Mouse (Mus musculus) right cerebral cortex, postnatal 36 days (tissue): Measurements from ENCODE around the gene Ap1m1.

ENCODE experiments used
- DNase-seq, 2 experiments: peaks; one replicate each; pipeline ENCODE4 v3.0.0; 2022; ENCODE audit warnings: low spot score in 2 of 2, mixed read lengths in 1 of 2

Ap1m1 gene

DNA sequence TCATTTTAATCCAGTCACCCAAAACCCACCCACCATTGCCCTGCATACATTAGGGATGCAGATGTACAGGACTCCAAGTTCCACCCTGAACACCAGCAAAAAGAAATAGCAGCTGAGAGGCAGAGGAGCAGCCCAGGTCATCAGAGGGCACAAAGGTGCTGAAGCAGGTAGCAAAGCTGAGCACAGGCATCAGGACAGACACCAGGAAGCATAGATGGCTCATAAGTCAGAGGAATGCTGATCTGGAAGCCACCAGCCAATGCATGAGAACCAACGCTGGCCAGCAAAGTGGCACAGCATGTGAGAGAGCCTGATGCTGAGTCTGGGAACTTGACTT is 18.1 kb downstream of the Ap1m1 start:
- DNase-seq = no peak

DNA sequence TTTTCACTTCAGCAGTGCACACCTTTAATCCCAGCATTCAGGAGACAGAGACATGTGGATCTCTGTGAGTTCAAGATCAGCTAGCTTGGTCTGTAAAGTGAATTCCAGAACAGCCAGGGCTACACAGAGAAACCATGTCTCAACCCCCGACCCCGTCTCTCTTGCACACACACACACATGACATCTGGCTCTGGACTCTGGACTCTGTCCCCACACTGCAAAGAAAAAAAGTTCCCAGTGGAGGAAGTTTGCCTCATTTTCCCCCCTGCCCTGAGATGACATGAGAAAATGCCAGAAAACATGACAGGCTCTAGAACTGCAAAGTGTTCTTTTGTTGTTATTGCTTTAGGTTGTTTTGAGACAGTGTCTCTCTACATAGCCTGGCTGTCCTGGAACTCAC is 20.0 kb downstream of the Ap1m1 start:
- no peak for DNase-seq

DNA sequence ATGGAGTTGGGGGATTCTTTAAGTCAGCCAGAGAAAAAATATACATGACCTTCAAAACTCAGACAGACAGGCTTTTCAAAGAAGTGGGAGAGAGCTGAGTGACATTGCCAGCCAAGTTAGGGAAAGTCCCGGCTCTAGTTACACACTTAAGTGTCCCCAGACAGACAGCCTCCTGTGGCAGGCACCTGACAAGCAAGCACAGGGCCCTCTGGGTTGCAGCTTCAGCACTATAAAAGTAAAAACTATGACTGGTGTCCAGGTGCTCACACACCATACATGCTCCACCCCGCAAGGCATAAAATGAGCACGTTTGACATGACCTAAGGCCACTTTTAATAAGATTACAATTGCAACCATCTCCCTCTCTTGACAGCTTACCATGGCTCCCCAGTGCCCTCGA is 20.8 kb downstream of the Ap1m1 start:
- no peak for DNase-seq

DNA sequence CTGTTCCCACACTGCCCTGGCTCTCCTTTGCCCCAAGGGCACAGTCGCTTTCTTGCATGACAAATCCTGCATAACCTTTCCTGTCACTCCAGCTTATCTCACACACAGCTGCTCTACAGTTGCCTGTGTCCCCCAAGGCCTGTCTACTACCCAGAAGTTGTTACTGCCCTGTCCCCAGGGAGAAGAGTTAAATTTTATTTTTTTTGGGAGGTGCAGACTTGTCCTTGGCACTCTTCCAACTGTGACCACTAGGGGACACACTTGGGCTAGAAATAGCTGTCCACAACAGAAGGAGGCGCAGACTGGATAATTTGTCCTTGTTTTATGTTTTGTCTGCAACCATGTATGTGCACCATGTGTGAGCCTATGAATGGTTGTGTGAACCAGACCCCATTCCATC is 21.2 kb downstream of the Ap1m1 start:
- DNase-seq = no peak

DNA sequence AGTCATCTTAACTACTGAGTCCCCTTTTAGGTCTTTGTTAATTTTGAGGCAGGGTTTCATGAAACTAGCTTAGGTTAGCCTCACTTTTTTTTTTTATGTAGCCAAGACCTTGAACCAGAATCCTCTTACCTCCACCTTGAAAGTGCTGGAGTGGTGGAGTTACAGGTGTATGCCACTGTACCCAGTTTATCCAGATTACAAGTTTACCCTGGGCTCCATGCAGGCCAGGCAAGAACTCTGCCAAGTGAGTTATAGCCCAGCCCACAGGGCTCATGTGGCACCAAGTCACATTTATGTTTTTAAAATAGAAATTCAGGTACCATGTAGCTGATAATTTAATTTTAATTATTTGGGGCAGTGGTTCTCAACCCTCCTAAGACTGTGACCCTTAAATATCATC is 21.6 kb downstream of the Ap1m1 start:
- DNase-seq = no peak

DNA sequence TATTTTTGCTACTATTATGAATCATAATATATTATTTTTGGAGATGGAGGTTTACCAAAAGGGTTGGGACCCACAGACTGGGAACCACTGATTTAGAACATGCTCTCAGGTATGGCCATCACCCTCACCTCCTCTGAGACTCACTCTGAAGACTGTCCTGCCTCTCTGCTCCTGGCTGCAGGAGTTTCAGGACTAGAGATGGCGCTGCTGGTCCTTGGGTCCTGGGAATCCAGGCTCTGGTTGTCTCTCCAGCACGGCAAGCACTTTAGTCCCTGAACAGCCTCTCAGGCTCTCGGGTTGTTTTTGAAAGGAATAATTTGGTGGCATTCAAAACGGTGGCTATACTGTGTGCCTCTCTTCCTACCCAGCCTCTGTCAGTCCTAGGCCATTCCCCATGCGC is 22.1 kb downstream of the Ap1m1 start:
- no peak for DNase-seq

DNA sequence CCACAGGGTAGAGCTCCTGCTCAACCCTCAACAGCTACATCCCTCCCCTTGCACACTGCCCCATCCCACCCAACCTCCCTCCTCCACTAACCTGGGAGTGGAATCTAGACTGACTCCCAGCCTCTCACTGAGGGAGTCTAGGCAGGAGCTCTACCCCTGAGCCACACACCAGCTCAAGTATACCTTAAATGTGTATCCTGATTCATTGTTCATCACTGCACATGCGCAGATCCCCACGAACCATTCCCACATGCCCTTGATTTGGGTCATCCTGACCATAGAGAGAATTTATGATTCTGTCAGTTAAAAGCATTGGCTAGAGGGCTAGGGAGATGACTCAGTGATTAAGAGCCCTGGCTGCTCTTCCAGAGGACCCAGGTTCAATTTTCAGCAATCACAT is 22.9 kb downstream of the Ap1m1 start:
- no peak for DNase-seq

DNA sequence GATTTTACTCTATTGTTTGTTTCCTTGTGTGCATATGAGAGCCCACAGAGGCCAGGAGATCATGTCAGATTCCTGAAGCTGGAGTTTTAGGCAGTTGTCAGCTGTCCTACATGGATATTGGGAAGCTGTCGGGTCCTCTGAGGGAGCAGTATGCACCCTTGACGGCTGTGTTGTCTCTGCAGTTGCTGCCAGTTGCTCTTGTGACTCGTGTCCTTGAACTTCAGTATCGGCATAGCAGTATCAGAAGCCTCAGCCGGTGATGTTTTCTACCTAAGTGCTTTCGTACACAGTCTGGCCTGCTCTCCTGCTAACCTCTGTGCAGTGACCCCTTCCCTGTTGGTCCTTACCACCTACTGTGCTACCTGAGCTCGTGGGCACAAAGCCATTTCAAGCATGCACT is 23.6 kb downstream of the Ap1m1 start:
- no peak for DNase-seq

DNA sequence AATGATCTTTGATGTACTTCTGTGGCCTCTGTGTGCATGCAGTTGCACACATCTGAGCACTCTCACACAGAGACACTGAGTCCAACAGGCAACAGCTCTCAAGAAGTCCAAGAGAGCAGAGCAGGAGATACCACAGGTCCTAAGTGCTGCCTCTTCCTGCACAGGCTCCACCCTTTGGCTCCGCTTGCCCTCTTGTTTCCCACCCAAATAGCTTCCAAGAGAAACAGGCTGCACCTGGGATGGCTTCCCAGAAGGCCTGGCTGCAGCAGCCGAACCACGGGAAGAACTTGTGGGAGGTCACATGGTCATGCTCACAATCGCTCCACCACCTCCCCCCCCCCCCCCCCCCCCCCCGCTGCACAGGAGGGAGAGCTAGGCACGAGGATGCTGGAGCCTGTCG is 25.5 kb downstream of the Ap1m1 start:
- DNase-seq = no peak

DNA sequence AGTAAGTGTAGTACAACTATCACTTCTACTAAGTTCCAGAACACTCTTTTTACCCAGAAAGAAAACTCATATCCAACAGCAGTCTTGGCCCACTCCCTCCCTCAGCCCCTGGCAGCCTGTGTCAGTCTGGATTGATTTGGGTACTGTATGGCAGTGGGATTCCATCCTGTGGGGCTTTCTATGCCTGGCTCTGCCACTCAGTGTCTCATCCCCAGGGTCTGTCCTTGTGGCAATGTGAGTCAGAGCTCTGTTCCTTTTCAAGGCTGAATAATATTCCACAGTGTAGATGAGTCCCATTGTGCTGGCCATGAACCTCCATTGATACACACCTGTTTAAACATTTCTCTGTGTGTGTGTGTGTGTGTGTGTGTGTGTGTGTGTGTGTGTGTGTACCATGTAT is 26.9 kb downstream of the Ap1m1 start:
- DNase-seq = no peak

DNA sequence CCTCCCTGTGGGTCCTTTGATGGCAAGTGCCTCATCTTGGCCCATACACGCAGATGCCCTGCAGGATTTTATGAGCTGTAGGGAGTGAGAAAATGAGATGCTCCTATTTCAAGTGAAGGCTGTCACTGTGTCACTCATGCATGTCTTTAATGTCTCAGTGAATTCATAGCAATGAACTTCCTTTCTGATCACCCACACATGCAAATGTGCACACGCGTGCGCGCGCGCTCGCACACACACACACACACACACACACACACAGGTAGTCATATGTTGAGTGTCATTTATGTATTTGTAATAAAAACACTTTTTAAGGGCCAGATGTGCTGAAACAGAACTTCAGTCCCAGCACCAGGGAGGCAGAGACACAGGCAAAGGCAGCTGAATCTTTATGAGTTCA is 27.3 kb downstream of the Ap1m1 start:
- no peak for DNase-seq

DNA sequence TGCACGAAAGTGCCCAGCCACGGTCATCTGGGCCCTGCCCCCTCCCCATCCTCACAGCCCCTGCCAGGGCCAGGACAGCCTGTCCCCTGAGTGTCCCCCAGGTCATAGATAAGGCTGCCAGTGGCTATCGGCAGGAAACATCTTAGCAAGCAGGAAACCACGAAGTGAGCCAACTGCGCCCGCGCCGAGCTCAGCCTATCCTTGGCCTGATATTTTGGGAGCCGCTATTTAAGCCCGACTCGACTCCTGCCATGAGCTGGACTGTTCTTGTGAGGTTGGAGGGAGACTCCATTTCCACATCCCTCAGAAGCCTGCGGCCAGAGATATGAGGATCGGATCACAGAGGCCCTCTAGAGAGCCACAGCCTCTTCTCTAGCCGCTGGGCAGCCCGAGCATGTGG is 28.5 kb downstream of the Ap1m1 start:
- DNase-seq = peak in 1 of 2 experiments; percentile 39

DNA sequence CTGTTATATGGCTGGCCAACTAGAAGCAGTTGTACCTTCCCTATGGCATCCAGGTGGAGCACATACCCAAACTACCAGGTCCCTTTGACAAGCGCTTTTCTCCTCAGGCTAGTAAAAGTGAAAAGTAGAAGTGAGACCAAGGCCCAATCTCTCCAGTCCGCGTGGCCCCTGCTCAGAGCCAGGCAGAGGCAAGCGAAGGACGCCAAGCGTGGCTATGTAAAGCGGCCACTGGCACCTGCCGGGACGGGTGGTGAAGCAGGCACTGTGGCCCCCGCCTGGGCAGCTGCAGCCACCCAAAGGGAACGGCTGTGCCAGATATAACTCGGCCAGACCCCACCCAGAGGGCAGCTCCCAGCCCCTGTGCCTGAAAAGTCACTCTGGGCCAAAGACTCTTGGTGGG is 30.8 kb downstream of the Ap1m1 start:
- no peak for DNase-seq

DNA sequence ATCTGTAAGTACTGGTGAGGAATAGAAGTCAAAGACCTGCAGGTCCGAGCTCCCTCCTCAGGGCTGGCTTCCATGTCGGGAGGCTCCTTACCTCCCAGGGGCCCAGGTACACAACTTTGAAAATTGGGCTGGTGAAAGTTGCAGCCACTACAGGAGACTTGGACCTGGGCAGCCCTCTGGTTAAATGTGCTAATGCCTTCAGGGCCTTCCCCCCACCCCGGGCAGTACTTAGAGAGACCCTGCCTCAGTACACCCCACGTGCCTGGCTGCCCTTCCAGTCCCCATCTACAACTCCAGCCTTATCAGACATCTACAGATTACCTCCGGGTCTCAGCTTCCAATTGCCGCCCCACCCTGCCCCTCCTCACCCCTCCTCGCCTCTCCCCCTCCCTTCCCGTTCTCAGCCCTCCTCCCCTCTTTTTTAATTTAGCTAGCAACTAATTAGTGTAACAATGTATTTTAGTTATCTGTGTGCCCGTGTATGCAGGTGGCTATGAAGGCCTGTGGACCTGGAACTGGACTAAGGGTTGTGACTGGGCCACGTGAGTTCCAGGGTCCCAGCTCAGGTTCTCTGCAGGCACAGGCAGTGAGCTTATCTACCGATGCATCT is 31.3 kb downstream of the Ap1m1 start:
- no peak for DNase-seq

DNA sequence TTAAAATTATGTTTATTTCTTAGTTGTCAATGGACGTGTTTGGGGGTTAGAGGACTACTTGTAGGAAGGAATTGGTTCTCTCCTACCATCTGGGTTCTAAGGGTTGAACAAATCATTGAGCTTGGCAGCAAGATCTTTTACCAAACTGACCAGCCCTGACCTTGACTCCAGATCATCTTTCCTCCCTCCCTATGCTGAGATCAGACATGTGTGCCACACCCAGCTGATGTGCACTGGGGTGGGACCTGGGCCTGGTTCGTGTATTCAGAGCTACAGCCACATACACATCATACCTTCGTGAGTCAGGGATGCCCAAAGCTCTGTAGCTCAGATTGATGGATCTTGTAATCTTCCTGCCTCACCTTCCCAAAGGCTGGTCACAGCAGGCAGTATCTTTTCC is 31.9 kb downstream of the Ap1m1 start:
- no peak for DNase-seq

DNA sequence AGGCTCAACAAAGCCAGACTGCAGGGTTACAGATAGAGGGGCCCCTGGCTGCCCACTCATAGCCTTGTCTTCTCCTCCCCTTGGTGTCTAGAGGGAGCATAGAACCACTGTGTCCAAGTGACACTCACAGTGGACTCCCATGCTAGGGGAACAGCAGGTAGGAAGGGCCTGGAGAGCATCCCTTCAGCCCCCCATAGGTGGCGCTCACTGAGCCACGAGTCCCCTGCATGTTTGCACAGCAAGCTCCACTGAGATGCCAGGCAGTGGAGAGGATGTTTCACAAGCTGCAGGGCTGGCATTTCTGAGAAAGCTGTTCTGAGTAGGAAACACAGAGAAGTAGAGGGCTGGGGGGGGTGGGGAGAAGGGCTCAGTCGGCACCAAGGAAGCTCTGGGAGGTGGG is 32.5 kb downstream of the Ap1m1 start:
- DNase-seq = peak; percentile 32 to 34

DNA sequence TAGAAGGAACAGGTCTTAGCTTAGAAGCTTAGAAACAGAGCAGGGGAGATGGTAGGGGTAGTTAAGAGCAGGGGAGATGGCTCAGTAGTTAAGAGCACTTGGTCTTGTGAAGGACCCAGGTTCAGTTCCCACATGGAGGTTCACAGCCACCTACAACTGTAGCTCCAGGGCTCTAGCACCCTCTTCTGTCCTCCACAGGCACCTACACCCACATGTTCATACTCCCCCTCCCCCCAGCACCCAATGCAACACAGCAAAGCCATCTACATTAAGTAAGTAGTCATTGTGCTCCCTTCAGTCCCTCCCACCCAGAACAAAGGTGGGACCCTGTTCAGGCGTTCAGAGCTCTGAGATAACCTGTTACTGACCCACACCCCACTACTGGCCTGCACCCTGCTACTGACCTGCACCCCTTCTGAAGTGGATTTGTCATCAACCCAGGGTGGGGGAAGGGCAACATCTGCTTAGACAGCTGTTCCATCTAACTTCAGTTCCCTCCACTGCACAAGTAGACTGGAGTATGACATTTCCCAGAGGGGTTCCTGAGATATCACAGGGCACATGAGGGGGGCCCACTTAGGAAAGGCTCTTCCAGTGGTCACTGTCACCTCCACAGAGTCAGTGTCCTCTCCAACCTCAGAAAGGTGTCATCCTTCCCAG is 33.4 kb downstream of the Ap1m1 start:
- no peak for DNase-seq

DNA sequence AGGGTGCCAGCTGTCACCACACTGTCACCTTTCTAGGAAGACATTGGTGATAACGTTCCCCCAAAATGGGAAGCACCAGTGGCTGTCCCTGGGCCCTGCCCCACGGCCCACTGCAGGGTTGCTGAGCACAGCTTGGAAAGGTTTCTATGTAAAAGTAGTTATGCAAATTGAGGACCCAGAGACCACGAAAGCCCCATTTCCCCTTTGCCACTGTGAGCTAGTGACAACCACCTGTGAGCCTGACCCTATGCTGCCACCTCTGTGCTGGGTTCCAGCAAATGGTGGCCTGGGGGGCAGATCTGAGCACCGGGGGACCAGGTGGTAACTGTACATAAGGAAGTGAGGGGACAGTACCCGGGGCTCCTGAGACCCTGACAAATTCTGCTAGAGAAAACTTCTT is 34.0 kb downstream of the Ap1m1 start:
- DNase-seq = no peak

DNA sequence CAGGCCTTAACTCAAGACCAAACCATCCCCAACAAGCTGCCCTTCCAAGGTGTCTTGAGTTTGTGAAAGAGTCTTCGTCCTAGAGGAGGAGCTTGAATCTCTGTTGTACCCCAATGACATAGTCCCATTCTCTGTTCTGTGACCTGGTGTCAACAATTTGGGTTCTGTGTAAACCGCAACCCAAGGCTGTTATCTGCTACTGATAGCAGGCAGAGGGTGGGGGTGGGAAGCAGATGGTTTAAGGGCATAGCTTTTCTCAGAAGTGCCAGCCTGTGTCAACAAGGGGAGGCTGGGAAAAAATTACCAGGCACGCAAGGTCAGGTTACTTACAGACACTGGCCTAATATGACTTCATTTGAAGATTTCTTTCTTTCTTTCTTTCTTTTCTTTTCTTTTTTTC is 37.4 kb downstream of the Ap1m1 start:
- no peak for DNase-seq

DNA sequence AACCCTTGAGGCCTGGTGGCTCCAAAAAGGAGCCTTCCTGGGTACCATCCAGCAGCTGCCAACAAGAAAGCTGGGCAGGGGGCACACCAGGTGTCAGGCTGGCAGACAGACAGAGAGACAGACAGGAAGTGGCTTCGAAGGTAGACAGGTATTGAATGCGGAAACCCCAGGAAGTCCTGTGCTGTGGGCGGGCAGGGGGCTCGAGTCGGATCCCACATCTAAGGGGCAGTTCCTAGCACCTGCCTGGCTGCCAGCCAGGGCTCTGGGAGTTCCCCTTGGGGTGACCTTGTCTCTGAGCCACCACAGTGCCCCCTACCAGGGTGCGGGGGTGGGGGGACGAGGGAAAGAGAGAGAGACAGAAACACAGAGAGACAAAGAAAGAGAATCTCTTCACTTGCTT is 39.3 kb downstream of the Ap1m1 start:
- no peak for DNase-seq

DNA sequence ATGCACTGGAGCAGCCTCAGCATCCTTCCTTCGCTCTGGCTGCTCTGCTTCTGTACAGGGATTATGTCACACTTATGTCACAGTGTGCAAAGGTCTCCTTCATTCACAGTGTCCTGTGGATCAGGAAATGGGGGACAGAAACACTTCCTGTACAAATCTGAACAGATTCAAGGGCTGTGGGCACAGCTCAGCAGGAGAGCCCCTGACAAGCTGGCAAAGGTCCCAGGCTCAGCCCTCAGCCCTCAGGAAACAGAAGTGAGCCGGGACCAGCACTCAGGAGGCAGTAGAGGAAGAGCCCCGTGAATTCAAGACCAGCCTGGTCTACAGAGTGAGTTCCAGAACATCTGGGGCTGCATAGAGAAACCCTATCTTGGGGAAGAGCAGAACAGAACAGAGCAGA is 41.8 kb downstream of the Ap1m1 start:
- no peak for DNase-seq

DNA sequence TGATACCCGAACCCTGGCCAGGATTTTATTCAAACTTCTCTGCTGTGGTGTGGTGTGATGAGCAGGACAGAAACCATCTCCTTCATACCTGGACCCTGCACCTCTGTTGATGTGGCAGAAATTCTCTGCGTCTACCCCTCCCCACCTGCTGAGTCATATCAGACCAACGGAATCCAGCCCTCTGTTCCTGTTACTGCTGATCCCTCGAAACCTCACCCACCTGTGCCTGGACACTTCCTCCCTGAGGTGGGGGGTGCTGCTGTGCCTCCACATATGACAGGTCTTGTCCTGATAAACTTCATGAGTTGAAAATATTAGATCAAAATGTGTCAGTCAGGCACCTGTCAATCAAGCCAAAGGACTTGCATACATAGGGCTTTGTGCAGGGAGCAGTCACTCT is 45.5 kb downstream of the Ap1m1 start:
- no peak for DNase-seq

DNA sequence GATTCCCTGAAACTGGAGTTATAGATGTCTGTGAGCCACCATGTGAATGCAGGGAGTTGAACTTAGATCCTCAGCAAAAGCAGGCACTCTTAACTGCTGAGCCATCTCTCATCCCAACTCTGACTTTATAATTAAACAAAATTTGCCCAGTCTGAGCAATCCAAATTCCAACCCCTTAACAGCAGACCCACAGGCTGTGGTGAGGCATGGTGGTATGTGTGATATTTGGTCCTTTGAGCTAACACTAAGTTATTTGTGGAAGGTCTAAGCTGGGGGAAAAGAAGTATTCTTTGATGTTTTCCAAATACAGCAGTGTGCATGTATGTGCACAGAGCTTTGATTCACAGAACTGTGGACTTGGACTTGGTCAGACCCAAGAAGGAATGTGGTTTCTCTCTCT is 49.2 kb downstream of the Ap1m1 start:
- DNase-seq = no peak

DNA sequence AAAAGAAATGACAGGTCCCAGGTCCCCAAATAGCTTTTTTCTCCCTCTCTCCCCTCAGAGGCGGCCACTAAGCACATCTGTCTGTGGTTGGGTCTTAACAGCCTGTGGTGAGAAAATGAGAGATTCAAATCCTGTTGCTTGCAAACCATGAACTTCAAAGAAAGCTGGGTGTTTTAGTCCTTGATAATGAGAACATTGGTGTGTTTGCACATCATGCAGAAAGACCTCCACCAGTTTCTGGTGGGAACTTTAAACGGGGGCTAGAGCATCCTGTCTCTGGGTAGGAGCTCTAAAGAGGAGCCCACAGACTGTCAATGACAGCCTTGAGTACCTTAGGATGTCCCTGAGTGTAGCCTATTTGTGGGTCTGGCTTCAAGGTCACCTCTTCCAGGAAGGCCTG is 51.3 kb downstream of the Ap1m1 start:
- DNase-seq = no peak
